Mouse (Mus musculus) lung, postnatal 0 days (tissue): ENCODE results near the gene Decr2. TPM values are rescaled to one million over a fixed set of nuclear protein-coding genes. Genes with fewer than 3 reads are reported as not detected.
"Not testable (repeated sequence)": the region's sequence is repeated elsewhere in the genome, so short reads cannot be mapped to it uniquely, and the experiment has no call there.

Source experiments
- ATAC-seq: fragments of 200-750 bp; cut with Nextera tagmentation; 2 replicates; pipeline ENCODE4 v1.8.0; 2017; ENCODE audit warnings: moderate library complexity
- DNase-seq: peaks from one replicate; pipeline ENCODE4 v3.0.0-alpha.2; 2016; ENCODE audit warnings: low spot score
- H3K27ac ChIP-seq: fragments of 300-500 bp; sonication (generic); 2 replicates; pipeline ENCODE4 v1.5.1; 2014; ENCODE audit warnings: antibody characterized with exemption, mild to moderate bottlenecking, low read length, mixed read lengths
- H3K27me3 ChIP-seq: fragments of 300-500 bp; sonication (generic); replicated peaks from 2 replicates; pipeline ENCODE4 v1.6.1; 2014; ENCODE audit warnings: low read length, mixed read lengths; ENCODE audit not compliant: insufficient read depth
- H3K36me3 ChIP-seq: fragments of 300-500 bp; sonication (generic); 2 replicates; pipeline ENCODE4 v1.6.1; 2014; ENCODE audit warnings: low read length, mixed read lengths; ENCODE audit not compliant: insufficient read depth
- H3K4me1 ChIP-seq: fragments of 300-500 bp; sonication (generic); 2 replicates; pipeline ENCODE4 v1.6.1; 2014; ENCODE audit warnings: antibody characterized with exemption, low read depth, low read length, mixed read lengths; ENCODE audit not compliant: insufficient read depth
- H3K4me2 ChIP-seq: fragments of 300-500 bp; sonication (generic); replicated peaks from 2 replicates; pipeline ENCODE4 v1.6.1; 2014; ENCODE audit warnings: low read depth, mild to moderate bottlenecking, low read length, moderate library complexity, mixed read lengths
- H3K4me3 ChIP-seq: fragments of 300-500 bp; sonication (generic); 2 replicates; pipeline ENCODE4 v1.5.1; 2014; ENCODE audit warnings: low read depth, low read length
- H3K9ac ChIP-seq: fragments of 300-500 bp; sonication (generic); replicated peaks from 2 replicates; pipeline ENCODE4 v1.6.1; 2014; ENCODE audit warnings: low read depth, mild to moderate bottlenecking
- H3K9me3 ChIP-seq: fragments of 300-500 bp; sonication (generic); 2 replicates; pipeline ENCODE4 v1.6.1; 2016; ENCODE audit warnings: low read length, mixed read lengths
- CTCF ChIP-seq: IDR thresholded peaks from 2 replicates; pipeline ENCODE4 v1.5.1; 2016; ENCODE audit warnings: antibody characterized with exemption, mild to moderate bottlenecking
- EP300 ChIP-seq: IDR thresholded peaks from 2 replicates; pipeline ENCODE4 v1.6.1; 2016; ENCODE audit warnings: antibody characterized with exemption, mild to moderate bottlenecking, control low read depth
- WGBS: fragments of 180-500 bp; shearing (Covaris S2); extraction: QIAGEN DNeasy Blood & Tissue Kit; methylation state at CpG from one replicate; pipeline ENCODE4 v1.1.7; 2014; 5-methylcytosine and 5-hydroxymethylcytosine counted together
- polyA plus RNA-seq: library from polyadenylated mRNA; unstranded; fragments of >200 nt; fragmentation: Nextera tagmentation; extraction: Ambion mirVana; gene quantifications from 2 replicates; pipeline ENCODE4 v1.2.1, GENCODE M21; 2015

The Decr2 gene
- polyA plus RNA-seq, 1 experiment from 2014 or later = 18.7 TPM

GRCm38 (mm10) chr17:26119766-26120710 is 29.9 kb upstream of the Decr2 start:
- Histone ChIP-seq H3K9ac (no peak overlapping the region), H3K4me3 (no peak overlapping the region), H3K9me3 (no peaks in the 10 kb centered on the region), H3K36me3 (no peaks in the 10 kb centered on the region), H3K4me1 (peaks cover 7% of the 10 kb centered on the region), H3K27ac (no peak overlapping the region), H3K27me3 (0 out of 2 replicates have a peak, but pooled peaks cover 6% of the 10 kb centered on the region), H3K4me2 (no peak overlapping the region)
- WGBS = 38% methylated on average over 32 of the region's 33 CpGs
- peak; percentile 84 for DNase-seq
- ATAC-seq = peak; percentile 58
- TF ChIP-seq EP300 (no peak), CTCF (peak; percentile 91)

- Histone ChIP-seq H3K36me3 (no peaks in the 10 kb centered on the region), H3K4me3 (no peak overlapping the region), H3K9ac (no peak overlapping the region), H3K27ac (no peak overlapping the region), H3K27me3 (peaks cover 24% of the 10 kb centered on the region), H3K4me2 (no peak overlapping the region), H3K9me3 (no peaks in the 10 kb centered on the region), H3K4me1 (no peaks in the 10 kb centered on the region)
- TF ChIP-seq EP300 = no peak
- no peak for TF ChIP-seq CTCF
- peak; percentile 31 for DNase-seq
- 74% methylated on average over 17 of the region's 17 CpGs for WGBS
- no peak for ATAC-seq
Observed at GRCm38 (mm10) chr17:26116503-26117258, 26.5 kb upstream of the Decr2 start.

- H3K4me1 ChIP-seq = no peaks in the 10 kb centered on the region
- H3K4me3 ChIP-seq = no peak overlapping the region
- WGBS = 51% methylated on average over 3 of the region's 3 CpGs
- H3K4me2 ChIP-seq = no peak overlapping the region
- H3K9me3 ChIP-seq = no peaks in the 10 kb centered on the region
- no peak overlapping the region for H3K9ac ChIP-seq
- no peak for DNase-seq
- H3K27me3 ChIP-seq = peaks cover 29% of the 10 kb centered on the region
- ATAC-seq = no peak
- peak overlapping the region; percentile 2; the same call in 1 of the 2 replicates for H3K27ac ChIP-seq
- no peaks in the 10 kb centered on the region for H3K36me3 ChIP-seq
- TF ChIP-seq CTCF (no peak), EP300 (no peak)
Observed at GRCm38 (mm10) chr17:26115956-26116487, 25.9 kb upstream of the Decr2 start.

- Histone ChIP-seq H3K4me3 (no peak overlapping the region), H3K4me1 (no peaks in the 10 kb centered on the region), H3K4me2 (no peak overlapping the region), H3K27ac (no peak overlapping the region), H3K27me3 (peaks cover 29% of the 10 kb centered on the region), H3K9me3 (no peaks in the 10 kb centered on the region), H3K9ac (no peak overlapping the region), H3K36me3 (no peaks in the 10 kb centered on the region)
- ATAC-seq = peak; percentile 54
- peak; percentile 75 for DNase-seq
- WGBS = 49% methylated on average over 7 of the region's 7 CpGs
- TF ChIP-seq CTCF (no peak), EP300 (no peak)
Observed at GRCm38 (mm10) chr17:26115205-26115898, 25.2 kb upstream of the Decr2 start.

GRCm38 (mm10) chr17:26114461-26114860 is 24.3 kb upstream of the Decr2 start:
- not testable (repeated sequence) for H3K27ac ChIP-seq

More at GRCm38 (mm10) chr17:26114461-26114860, 24.3 kb upstream of the Decr2 start:
- DNase-seq, H3K4me1 ChIP-seq, H3K9ac ChIP-seq, H3K36me3 ChIP-seq, H3K4me3 ChIP-seq, H3K9me3 ChIP-seq, H3K4me2 ChIP-seq, ATAC-seq: not testable (repeated sequence)
- peaks cover 29% of the 10 kb centered on the region for H3K27me3 ChIP-seq
- 0 out of 2 replicates have a peak, but pooled peaks have one; percentile 2 for TF ChIP-seq CTCF
- 61% methylated on average over 7 of the region's 7 CpGs for WGBS
